Comparison of ENCODE assay signal across 13 mouse cellular contexts in the genomic region with DNA sequence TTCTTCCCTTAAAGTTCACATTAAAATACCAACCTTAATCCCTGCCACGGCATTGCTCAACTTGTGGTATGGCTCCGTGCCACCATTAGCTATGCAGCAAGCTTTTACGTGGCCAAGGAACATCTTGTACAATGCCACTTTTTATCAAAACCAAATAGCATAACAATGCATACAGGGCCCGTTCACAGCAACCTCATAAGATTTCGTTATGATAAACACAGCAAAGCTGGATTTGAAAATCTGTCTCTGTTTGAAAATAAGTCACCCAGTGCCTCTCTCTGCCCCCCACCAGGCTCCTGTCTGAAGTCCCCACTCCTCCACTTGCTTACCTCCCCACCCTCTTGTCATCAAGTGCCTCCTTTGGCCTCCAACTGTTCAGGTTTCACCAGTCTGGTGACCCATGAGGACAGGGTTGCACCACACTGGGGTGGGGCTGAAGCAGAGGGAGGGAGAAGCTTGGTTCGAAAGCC.
A peak's percentile ranks its signal among the peaks of the same experiment; 100 is the strongest.
DNase-seq lines count a peak whose midpoint lies in the region; ATAC-seq and TF ChIP-seq lines count a peak whose summit lies in the region.
"Had no signal": no experiment of that assay in that cellular context is flagged by ENCODE, and none has a peak within 500 bp of the region (broad histone marks: within the 10 kb centered on the region; RNA-seq: fewer than 3 reads in every experiment).

No protein-coding gene starts in this region.

- peaks cover 12% of the 10 kb centered on the region for H3K27me3 ChIP-seq in myocyte (ENCODE audit: control insufficient read depth, insufficient read depth, insufficient read length)
- H3K27me3 ChIP-seq in forebrain, embryonic 16.5 days (replicated peaks; ENCODE audit: control insufficient read depth, insufficient read depth, low read length) = no peaks in the 10 kb centered on the region
- H3K27me3 ChIP-seq in heart, embryonic 11.5 days (ENCODE audit: control insufficient read depth, insufficient read depth, low read length) = no peaks in the 10 kb centered on the region
- H3K27me3 ChIP-seq: heart, embryonic 15.5 days had no signal

- no peaks in the 10 kb centered on the region for H3K79me2 ChIP-seq in myocyte (ENCODE audit: control insufficient read depth, insufficient read depth)

- H3K9ac ChIP-seq in forebrain, embryonic 16.5 days (replicated peaks; ENCODE audit: low read depth, low read length) = no peak overlapping the region
- H3K9ac ChIP-seq in heart, embryonic 11.5 days (ENCODE audit: low read depth, low read length) = no peak overlapping the region
- H3K9ac ChIP-seq: heart, embryonic 15.5 days; hindbrain, embryonic 14.5 days had no signal

- H3K27ac ChIP-seq in forebrain, embryonic 16.5 days (ENCODE audit: low read length) = no peak overlapping the region
- no peak overlapping the region for H3K27ac ChIP-seq in heart, embryonic 11.5 days (ENCODE audit: low read depth, low read length)
- H3K27ac ChIP-seq: heart, embryonic 15.5 days; hindbrain, embryonic 14.5 days had no signal

- no peak overlapping the region for H3K4me2 ChIP-seq in myocyte (ENCODE audit: low read depth)
- H3K4me2 ChIP-seq in forebrain, embryonic 16.5 days (ENCODE audit: low read length) = no peak overlapping the region
- H3K4me2 ChIP-seq in heart, embryonic 11.5 days = no peak overlapping the region
- H3K4me2 ChIP-seq: heart, embryonic 15.5 days; hindbrain, embryonic 14.5 days had no signal

- DNase-seq in ovary, postnatal 36 days (ENCODE audit: low spot score) = peak; percentile 10
- no peak for DNase-seq in ovary, postnatal 10 days (ENCODE audit: low spot score)
- peak; percentile 11 for DNase-seq in adrenal gland, adult 8-10 months
- DNase-seq in left cerebral cortex, adult 9 months (ENCODE audit: low spot score in 2 of 2) = no peak
- DNase-seq: gastrocnemius, postnatal 14 days; layer of hippocampus, postnatal 36 days; thymus, postnatal 36 days had no signal

- H3K4me1 ChIP-seq in forebrain, embryonic 16.5 days (replicated peaks; ENCODE audit: control insufficient read depth, insufficient read depth, low read length) = no peaks in the 10 kb centered on the region
- H3K4me1 ChIP-seq in heart, embryonic 11.5 days (ENCODE audit: control insufficient read depth, insufficient read depth, low read length) = no peaks in the 10 kb centered on the region
- H3K4me1 ChIP-seq: heart, embryonic 15.5 days had no signal

- no peak overlapping the region for H3K4me3 ChIP-seq in myocyte
- no peak overlapping the region for H3K4me3 ChIP-seq in forebrain, embryonic 16.5 days (replicated peaks; ENCODE audit: low read length)
- H3K4me3 ChIP-seq in heart, embryonic 11.5 days (ENCODE audit: low read depth, low read length) = no peak overlapping the region
- H3K4me3 ChIP-seq: heart, embryonic 15.5 days had no signal

- H3K9me3 ChIP-seq in forebrain, embryonic 16.5 days (ENCODE audit: control insufficient read depth, low read length) = no peaks in the 10 kb centered on the region
- no peaks in the 10 kb centered on the region for H3K9me3 ChIP-seq in heart, embryonic 11.5 days (replicated peaks; ENCODE audit: control insufficient read depth, low read length)
- H3K9me3 ChIP-seq: heart, embryonic 15.5 days had no signal

- TF ChIP-seq POLR2A in myocyte (IDR thresholded peaks at IDR 0.05; ENCODE audit: insufficient read length, low read depth) = no peak

- peak; percentile 52 for ATAC-seq in granulocyte monocyte progenitor cell, adult 5-6 weeks (replicated peaks; ENCODE audit: poor library complexity, severe bottlenecking)
- no peak for ATAC-seq in forebrain, embryonic 16.5 days
- no peak for ATAC-seq in heart, embryonic 11.5 days (replicated peaks; ENCODE audit: insufficient number of reproducible peaks, low FRiP score, low TSS enrichment)

- no peak overlapping the region for H3ac ChIP-seq in myocyte (ENCODE audit: control insufficient read depth, insufficient read length)

- H3K36me3 ChIP-seq in myocyte (ENCODE audit: control insufficient read depth, insufficient read depth) = no peaks in the 10 kb centered on the region
- no peaks in the 10 kb centered on the region for H3K36me3 ChIP-seq in forebrain, embryonic 16.5 days (ENCODE audit: control insufficient read depth, insufficient read depth)
- no peaks in the 10 kb centered on the region for H3K36me3 ChIP-seq in heart, embryonic 11.5 days (ENCODE audit: control insufficient read depth, insufficient read depth, low read length)
- H3K36me3 ChIP-seq: heart, embryonic 15.5 days had no signal

- 71% methylated on average over 6 of the region's 6 CpGs for WGBS in forebrain, embryonic 16.5 days
- 82% methylated on average over 6 of the region's 6 CpGs for WGBS in heart, embryonic 11.5 days (ENCODE audit: insufficient replicate concordance)

TF ChIP-seq in myocyte, 11 proteins besides CTCF, POLR2A, EP300 and RAD21:
- TF ChIP-seq E2F4 (IDR thresholded peaks at IDR 0.05; ENCODE audit: insufficient read depth) (no peak), USF1 (IDR thresholded peaks at IDR 0.05; ENCODE audit: low read depth) (no peak), CEBPB (IDR thresholded peaks at IDR 0.05; ENCODE audit: insufficient read depth, poor library complexity, severe bottlenecking) (peak; percentile 86)

Comparison
In these comparisons a context has a peak if more than half of its experiments do, and no peak if none do; other contexts are left out.
1. DNase-seq: peak in ovary, postnatal 36 days (single experiment) and adrenal gland, adult 8-10 months (single experiment); none in ovary, postnatal 10 days (single experiment) and left cerebral cortex, adult 9 months (0 of 2).